Mouse (Mus musculus): ENCODE measurements around the gene Atp2b2.

GRCm38 (mm10) chr6:113876585-113876984 is 165.8 kb downstream of the Atp2b2 start:
- TF ChIP-seq CTCF (IDR thresholded peaks at IDR 0.05; ENCODE audit: insufficient read depth, low read depth, low read length), result no peak
- TF ChIP-seq POLR2A (IDR thresholded peaks at IDR 0.05; ENCODE audit: insufficient read depth, low read depth, low read length), result no peak

Data from olfactory bulb, adult 2 months (tissue).